Mouse (Mus musculus) left cerebral cortex, postnatal 14 days (tissue): Measurements from ENCODE around the gene Gripap1. TPM values are rescaled to one million over a fixed set of nuclear protein-coding genes. Genes with fewer than 3 reads are reported as not detected.

Experiments used
- DNase-seq, 2 experiments: peaks; one replicate each; pipeline ENCODE4 v3.0.0; 2021 to 2022; ENCODE audit warnings: low spot score in 2 of 2, mixed read lengths in 1 of 2
- intact Hi-C: fragments of 180-260 bp; cut with DNase I; formaldehyde crosslinking; loops from one replicate; pipeline ENCODE4 v1.15.1; 2025
- microRNA-seq, 2 experiments: library from miRNA; unstranded; fragments of <30 nt; microRNA quantifications; one replicate each; pipeline ENCODE4 v1.2.0; 2022
- total RNA-seq, 2 experiments: library from RNA; stranded (reverse); gene quantifications; 2 replicates each; pipeline ENCODE4 v1.2.3; 2021

Gene Gripap1
- total RNA-seq, 2 experiments from 2014 or later, result 83.3 to 92.9 TPM

- DNase-seq, result no peak
- intact Hi-C loops, result no loop called here
These were observed 69.7 kb downstream of the Gripap1 start for GRCm38 (mm10) chrX:7859191-7859753.

- no peak for DNase-seq
- intact Hi-C loops, result no loop called here
These were observed 73.6 kb downstream of the Gripap1 start for GRCm38 (mm10) chrX:7863181-7863580.

- intact Hi-C loops, result no loop called here
- DNase-seq, result no peak
These were observed 75.0 kb downstream of the Gripap1 start for GRCm38 (mm10) chrX:7864551-7864950.

- intact Hi-C loops, result no loop called here
- DNase-seq, result no peak
These were observed 75.8 kb downstream of the Gripap1 start for GRCm38 (mm10) chrX:7865343-7865742.

GRCm38 (mm10) chrX:7865786-7866185, 76.2 kb downstream of the Gripap1 start:
- no peak for DNase-seq
- intact Hi-C loops, result no loop called here

GRCm38 (mm10) chrX:7867141-7867540, 77.6 kb downstream of the Gripap1 start:
- intact Hi-C loops, result no loop called here
- no peak for DNase-seq

- DNase-seq, result no peak
- intact Hi-C loops, result no loop called here
These were observed 78.9 kb downstream of the Gripap1 start for GRCm38 (mm10) chrX:7868506-7868905.

- no peak for DNase-seq
- intact Hi-C loops, result loop anchor here (10.0 kb wide), 1 partner anchor 65 kb away; no protein-coding TSS in a partner anchor
These were observed 80.3 kb downstream of the Gripap1 start for GRCm38 (mm10) chrX:7869826-7870225.

Small RNA genes lying within 50 kb of the gene (microRNA-seq; reads per million reads assigned to microRNA genes)
- 59.2 to 79.4 reads per million in 2 experiments for gene Mir1198

Other genes with a start within 250 kb of the Gripap1 start
- not detected for gene Foxp3, start 216.1 kb upstream of the Gripap1 start, total RNA-seq
- gene Ppp1r3f, start 215.5 kb upstream of the Gripap1 start, total RNA-seq, result 10 to 100 TPM; 16.4 to 16.7 TPM
- 10 to 100 TPM; 26.2 to 26.3 TPM for gene Ccdc22, start 184.2 kb upstream of the Gripap1 start, total RNA-seq
- gene Cacna1f, start 182.7 kb upstream of the Gripap1 start, total RNA-seq, result under 1 TPM in 1 of 2 experiments, not detected in 1; 0.19 TPM
- gene Syp, start 151.3 kb upstream of the Gripap1 start, total RNA-seq, result 1,000 to 10,000 TPM; 2,344 to 2,346 TPM
- gene Prickle3, start 132.5 kb upstream of the Gripap1 start, total RNA-seq, result 1 to 10 TPM; 1.3 to 1.8 TPM
- 10 to 100 TPM in 1 of 2 experiments, 1 to 10 TPM in 1; 9.1 to 12.4 TPM for gene Plp2, start 118.4 kb upstream of the Gripap1 start, total RNA-seq
- gene Magix, start 108.5 kb upstream of the Gripap1 start, total RNA-seq, result under 1 TPM; 0.11 to 0.15 TPM
- 10 to 100 TPM; 33.7 to 34.6 TPM for gene Gpkow, start 92.6 kb upstream of the Gripap1 start, total RNA-seq
- gene Wdr45, start 75.4 kb upstream of the Gripap1 start, total RNA-seq, result 10 to 100 TPM; 44.9 to 53.6 TPM
- gene Gm45208, start 67.5 kb upstream of the Gripap1 start, total RNA-seq, result not detected
- gene Praf2, start 61.3 kb upstream of the Gripap1 start, total RNA-seq, result 100 to 1,000 TPM; 102 to 110 TPM
- gene Ccdc120, start 38.9 kb upstream of the Gripap1 start, total RNA-seq, result 10 to 100 TPM; 23.1 to 23.8 TPM
- 10 to 100 TPM; 35.9 to 37.3 TPM for gene Tfe3, start 27.2 kb upstream of the Gripap1 start, total RNA-seq
- 1 to 10 TPM; 9.7 TPM for gene Kcnd1, start 32.5 kb downstream of the Gripap1 start, total RNA-seq
- 10 to 100 TPM; 61.1 to 68.2 TPM for gene Otud5, start 51.6 kb downstream of the Gripap1 start, total RNA-seq
- 10 to 100 TPM; 53.9 to 56.1 TPM for gene Pim2, start 88.5 kb downstream of the Gripap1 start, total RNA-seq
- gene Slc35a2, start 94.3 kb downstream of the Gripap1 start, total RNA-seq, result 10 to 100 TPM; 46.3 to 56.3 TPM
- 10 to 100 TPM; 79.9 to 80.4 TPM for gene Pqbp1, start 109.5 kb downstream of the Gripap1 start, total RNA-seq
- gene Timm17b, start 109.6 kb downstream of the Gripap1 start, total RNA-seq, result 10 to 100 TPM; 25.8 to 28.6 TPM
- gene Gm10491, start 118.1 kb downstream of the Gripap1 start, total RNA-seq, result not detected
- not detected for gene Gm10490, start 119.8 kb downstream of the Gripap1 start, total RNA-seq
- 100 to 1,000 TPM; 329 to 351 TPM for gene Pcsk1n, start 130.1 kb downstream of the Gripap1 start, total RNA-seq
- gene Eras, start 138.8 kb downstream of the Gripap1 start, total RNA-seq, result not detected
- gene Hdac6, start 158.1 kb downstream of the Gripap1 start, total RNA-seq, result 10 to 100 TPM; 53.4 to 60.1 TPM
- gene Gata1, start 188.3 kb downstream of the Gripap1 start, total RNA-seq, result not detected
- under 1 TPM in 1 of 2 experiments, not detected in 1; 0.75 TPM for gene Glod5, start 228.7 kb downstream of the Gripap1 start, total RNA-seq